Mouse (Mus musculus) ES-E14 (cell line): ENCODE results near the gene Asb5. TPM values are rescaled to one million over a fixed set of nuclear protein-coding genes. Genes with fewer than 3 reads are reported as not detected.

Source experiments
- DNase-seq: peaks from one replicate; pipeline ENCODE4 v3.0.0-alpha.2; 2013; ENCODE audit warnings: low read depth, low spot score
- H3K27ac ChIP-seq: 2 replicates; pipeline ENCODE4 v1.5.1; 2012; ENCODE audit warnings: low read depth, mild to moderate bottlenecking, low read length, moderate library complexity, mixed read lengths; ENCODE audit not compliant: poor library complexity, insufficient read depth, severe bottlenecking
- H3K36me3 ChIP-seq: 2 replicates; pipeline ENCODE4 v1.6.1; 2012; ENCODE audit warnings: mild to moderate bottlenecking, low read length, moderate library complexity, mixed read lengths; ENCODE audit not compliant: control insufficient read depth, poor library complexity, insufficient read depth, severe bottlenecking
- H3K4me1 ChIP-seq, 2 experiments: fragments of 150-350 bp in 1 of 2; sonication (generic) in 1 of 2; 2 replicates each; pipeline ENCODE4 v1.6.1; 2012; ENCODE audit warnings: low read length in 2 of 2, mild to moderate bottlenecking in 1 of 2, mixed read lengths in 1 of 2; ENCODE audit not compliant: control insufficient read depth in 2 of 2, insufficient read depth in 2 of 2, poor library complexity in 1 of 2
- H3K4me3 ChIP-seq, 2 experiments: fragments of 150-350 bp in 1 of 2; sonication (generic) in 1 of 2; 2 replicates each; pipeline ENCODE4 v1.5.1; 2012; ENCODE audit warnings: low read length in 2 of 2, low read depth in 1 of 2, mild to moderate bottlenecking in 1 of 2, mixed read lengths in 1 of 2; ENCODE audit not compliant: insufficient read depth in 1 of 2, poor library complexity in 1 of 2, severe bottlenecking in 1 of 2
- H3K9ac ChIP-seq: 2 replicates; pipeline ENCODE4 v1.6.1; 2012; ENCODE audit warnings: low read depth, mild to moderate bottlenecking, low read length, mixed read lengths; ENCODE audit not compliant: poor library complexity, insufficient read depth, severe bottlenecking
- H3K9me3 ChIP-seq: fragments of 150-350 bp; sonication (generic); 2 replicates; pipeline ENCODE4 v1.6.1; 2012; ENCODE audit warnings: low read depth, mild to moderate bottlenecking, low read length; ENCODE audit not compliant: control insufficient read depth, insufficient read depth
- CHD2 ChIP-seq: IDR thresholded peaks from 2 replicates; pipeline ENCODE4 v1.6.1; 2014; ENCODE audit warnings: mild to moderate bottlenecking, low read depth, low read length, inconsistent platforms
- HCFC1 ChIP-seq: IDR thresholded peaks from 2 replicates; pipeline ENCODE4 v1.6.1; 2012; ENCODE audit warnings: low read length, inconsistent platforms, borderline replicate concordance; ENCODE audit not compliant: insufficient read depth
- MAFK ChIP-seq: IDR thresholded peaks from 2 replicates; pipeline ENCODE4 v1.6.1; 2014; ENCODE audit warnings: mild to moderate bottlenecking, low read depth, low read length, inconsistent platforms; ENCODE audit not compliant: insufficient read depth
- ZC3H11A ChIP-seq: IDR thresholded peaks from 2 replicates; pipeline ENCODE4 v1.6.1; 2012; ENCODE audit warnings: low read depth, mild to moderate bottlenecking, inconsistent platforms, low read length, borderline replicate concordance
- ZNF384 ChIP-seq: IDR thresholded peaks from 2 replicates; pipeline ENCODE4 v1.6.1; 2012; ENCODE audit warnings: low read depth, low read length, inconsistent platforms
- in situ Hi-C, 2 experiments: fragments of 600-800 bp; cut with MboI; formaldehyde crosslinking; loops; one replicate each; pipeline ENCODE4 v1.15.1; 2025; ENCODE audit warnings: low sequenced_read_pairs in 2 of 2, inconsistent platforms in 1 of 2; ENCODE audit not compliant: unreplicated experiment in 2 of 2
- total RNA-seq: library from RNA; depleted of rRNA; stranded (reverse); fragments of 300-350 nt; gene quantifications from 2 replicates; pipeline ENCODE4 v1.2.3, GENCODE M21; 2012

Asb5 gene
- total RNA-seq, 1 experiment: 0.18 TPM

DNA sequence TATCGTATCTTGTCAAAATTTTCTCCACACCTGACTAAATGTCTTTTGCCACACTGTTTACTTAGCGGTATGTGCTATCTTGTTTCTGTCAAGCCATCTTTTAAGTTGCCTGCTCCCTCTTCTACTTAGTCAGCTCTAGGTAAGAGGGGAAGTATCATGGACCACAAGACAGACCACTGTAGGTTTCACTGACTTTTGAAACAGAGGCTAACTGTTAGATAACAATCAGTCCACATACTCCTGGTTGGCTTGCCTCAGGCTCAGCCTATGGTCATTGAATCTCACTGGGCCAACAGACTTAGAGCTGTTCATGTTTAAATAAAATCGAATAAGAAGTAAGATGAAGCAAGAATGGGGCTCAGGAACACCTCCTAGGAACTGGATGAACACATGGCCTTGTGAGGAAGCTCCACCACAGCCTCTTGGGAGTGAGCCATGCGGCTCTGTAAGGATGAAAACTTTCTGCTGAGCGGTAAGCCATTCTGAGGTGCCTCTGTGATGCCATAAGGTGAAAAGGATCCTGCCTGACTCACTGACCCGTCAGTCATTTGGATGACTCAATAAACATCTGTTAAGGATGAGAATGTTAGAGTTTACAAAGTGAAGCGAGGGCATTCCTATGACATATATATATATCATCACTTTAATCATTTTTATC lies 36.4 kb downstream of the Asb5 start:
- in situ Hi-C loops: no loop called here
- no peak for TF ChIP-seq CHD2
- TF ChIP-seq HCFC1: no peak
- TF ChIP-seq ZC3H11A: no peak
- no peak for TF ChIP-seq MAFK
- TF ChIP-seq ZNF384: no peak
- H3K4me3 ChIP-seq: no peak overlapping the region

DNA sequence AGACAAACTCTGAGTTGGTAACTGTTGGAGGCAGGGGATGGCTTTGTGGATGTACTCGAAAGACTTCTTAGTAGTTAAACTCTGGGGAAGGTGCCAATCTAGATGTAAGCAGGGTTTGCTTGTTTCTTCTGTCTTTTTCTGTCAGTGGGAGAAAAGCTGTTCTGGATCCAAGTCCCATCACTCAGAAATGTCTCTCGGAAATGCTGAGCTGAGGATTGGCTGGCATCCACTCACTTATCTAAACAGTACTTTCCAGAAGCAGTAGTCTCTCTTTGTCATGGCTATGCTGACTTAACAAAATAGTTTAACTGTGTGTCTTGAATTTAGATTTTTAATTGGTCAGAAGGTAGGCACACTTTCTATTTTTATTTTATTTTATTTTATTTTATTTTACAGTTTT lies 37.8 kb downstream of the Asb5 start:
- TF ChIP-seq HCFC1 (no peak), CHD2 (no peak), ZNF384 (no peak), ZC3H11A (no peak), MAFK (no peak)
- Histone ChIP-seq H3K4me3 (no peak overlapping the region), H3K9ac (no peak overlapping the region), H3K4me1 (no peaks in the 10 kb centered on the region), H3K27ac (no peak overlapping the region), H3K36me3 (no peaks in the 10 kb centered on the region), H3K9me3 (no peaks in the 10 kb centered on the region)
- in situ Hi-C loops: no loop called here
- no peak for DNase-seq

More for the DNA sequence above, 36.4 kb downstream of the Asb5 start:
- H3K27ac ChIP-seq: no peak overlapping the region
- no peaks in the 10 kb centered on the region for H3K4me1 ChIP-seq
- no peaks in the 10 kb centered on the region for H3K36me3 ChIP-seq
- H3K9ac ChIP-seq: no peak overlapping the region
- DNase-seq: no peak
- no peaks in the 10 kb centered on the region for H3K9me3 ChIP-seq

DNA sequence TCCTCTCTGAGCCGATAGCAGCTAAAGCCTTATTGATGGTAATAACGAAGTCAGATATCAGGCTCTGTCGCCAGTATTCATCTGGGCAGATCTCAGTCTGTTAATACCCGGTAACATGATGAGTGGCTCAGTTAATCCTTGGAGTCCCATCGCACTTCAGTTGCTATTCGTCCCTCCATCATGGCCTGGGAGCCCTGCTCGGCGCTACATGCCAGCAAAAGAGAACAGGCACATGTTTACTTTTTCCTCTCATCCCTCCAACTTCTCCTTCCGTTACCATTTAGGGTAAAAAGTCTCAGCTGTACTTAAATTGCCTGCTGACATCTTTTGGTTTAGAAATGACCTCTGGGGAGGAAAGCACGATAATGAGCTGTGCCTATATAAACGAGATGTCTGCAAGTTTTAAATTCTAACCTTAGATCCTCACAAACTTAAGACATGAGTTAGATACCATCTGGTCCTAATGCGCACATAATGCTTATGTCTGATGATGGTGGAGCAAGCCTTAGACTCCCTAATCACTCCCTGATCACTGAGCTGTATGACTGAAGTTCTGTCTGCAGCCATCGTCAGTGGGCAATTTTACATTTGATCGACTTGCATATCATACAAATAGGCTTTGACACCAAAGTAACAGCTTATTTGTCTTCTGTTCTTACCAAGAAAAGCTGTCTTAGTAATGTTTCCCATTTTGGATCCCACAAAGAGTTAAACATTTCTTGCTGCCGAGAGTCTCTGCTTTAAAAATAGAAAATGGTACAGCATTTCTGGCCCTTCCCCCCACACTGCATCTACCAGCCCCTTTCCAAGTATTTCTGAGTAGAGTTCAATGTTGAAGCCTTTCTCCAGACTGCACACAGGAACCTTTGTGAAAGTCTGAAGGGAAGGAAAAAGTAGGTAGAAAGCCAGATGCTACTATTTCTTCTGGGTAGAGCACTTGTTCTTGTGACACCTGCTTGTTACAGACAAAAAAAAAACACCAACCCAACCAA lies 41.5 kb downstream of the Asb5 start:
- in situ Hi-C loops: no loop called here
- H3K27ac ChIP-seq: no peak overlapping the region

DNA sequence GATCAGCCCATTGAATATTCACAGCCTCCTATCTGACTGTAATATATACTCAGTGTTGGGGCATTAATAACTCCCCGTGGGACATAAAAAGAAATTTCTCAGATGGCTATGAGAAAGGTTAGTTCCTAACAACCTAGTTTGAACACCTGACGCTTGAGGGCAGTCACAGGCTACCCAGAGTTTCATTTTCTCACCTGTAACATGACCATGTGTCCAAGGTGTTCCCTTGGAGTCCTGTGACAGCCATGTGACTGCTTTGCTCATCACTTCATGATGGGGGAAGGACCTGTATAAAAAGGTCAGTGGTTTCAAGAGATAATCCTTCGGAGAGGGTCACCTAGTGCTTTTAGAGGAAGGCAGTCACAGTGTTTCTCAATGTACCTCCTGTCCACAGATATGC lies 52.1 kb downstream of the Asb5 start:
- no peak overlapping the region for H3K4me3 ChIP-seq
- in situ Hi-C loops: no loop called here

More for the DNA sequence above, 41.5 kb downstream of the Asb5 start:
- H3K36me3 ChIP-seq: no peaks in the 10 kb centered on the region
- H3K4me1 ChIP-seq: no peaks in the 10 kb centered on the region
- DNase-seq: no peak
- H3K9me3 ChIP-seq: no peaks in the 10 kb centered on the region
- no peak overlapping the region for H3K9ac ChIP-seq
- no peak overlapping the region for H3K4me3 ChIP-seq
- TF ChIP-seq MAFK (no peak), HCFC1 (no peak), CHD2 (no peak), ZC3H11A (no peak), ZNF384 (no peak)

More for the DNA sequence above, 52.1 kb downstream of the Asb5 start:
- no peak overlapping the region for H3K9ac ChIP-seq
- no peak for DNase-seq
- H3K27ac ChIP-seq: no peak overlapping the region
- H3K36me3 ChIP-seq: no peaks in the 10 kb centered on the region
- TF ChIP-seq CHD2: no peak
- TF ChIP-seq HCFC1: no peak
- no peak for TF ChIP-seq ZNF384
- TF ChIP-seq ZC3H11A: no peak
- TF ChIP-seq MAFK: no peak
- no peaks in the 10 kb centered on the region for H3K4me1 ChIP-seq
- H3K9me3 ChIP-seq: no peaks in the 10 kb centered on the region
